Mouse (Mus musculus) intestine, embryonic 15.5 days (tissue): ENCODE data around the gene Ippk. TPM values are rescaled to one million over a fixed set of nuclear protein-coding genes. Genes with fewer than 3 reads are reported as not detected.

Experiments used
- ATAC-seq: fragments of 200-750 bp; cut with Nextera tagmentation; 2 replicates; pipeline ENCODE4 v1.8.0; 2017; ENCODE audit warnings: moderate TSS enrichment, moderate library complexity
- H3K27ac ChIP-seq: fragments of 300-500 bp; sonication (generic); 2 replicates; pipeline ENCODE4 v1.5.1; 2015; ENCODE audit warnings: mild to moderate bottlenecking, inconsistent platforms
- H3K27me3 ChIP-seq: fragments of 300-500 bp; sonication (generic); replicated peaks from 2 replicates; pipeline ENCODE4 v1.6.1; 2015; ENCODE audit warnings: inconsistent platforms
- H3K36me3 ChIP-seq: fragments of 300-500 bp; sonication (generic); 2 replicates; pipeline ENCODE4 v1.6.1; 2015; ENCODE audit warnings: inconsistent platforms
- H3K4me1 ChIP-seq: fragments of 300-500 bp; sonication (generic); replicated peaks from 2 replicates; pipeline ENCODE4 v1.6.1; 2015; ENCODE audit warnings: inconsistent platforms
- H3K4me2 ChIP-seq: fragments of 300-500 bp; sonication (generic); replicated peaks from 2 replicates; pipeline ENCODE4 v1.6.1; 2015; ENCODE audit warnings: mild to moderate bottlenecking, inconsistent platforms
- H3K4me3 ChIP-seq: fragments of 300-500 bp; sonication (generic); replicated peaks from 2 replicates; pipeline ENCODE4 v1.5.1; 2015; ENCODE audit warnings: inconsistent platforms
- H3K9ac ChIP-seq: fragments of 300-500 bp; sonication (generic); 2 replicates; pipeline ENCODE4 v1.6.1; 2015; ENCODE audit warnings: inconsistent platforms
- H3K9me3 ChIP-seq: fragments of 300-500 bp; sonication (generic); 2 replicates; pipeline ENCODE4 v1.6.1; 2016; ENCODE audit warnings: inconsistent platforms
- WGBS: fragments of 180-500 bp; shearing (Covaris S2); methylation state at CpG from one replicate; pipeline ENCODE4 v1.1.7; 2015; 5-methylcytosine and 5-hydroxymethylcytosine counted together
- polyA plus RNA-seq: library from polyadenylated mRNA; unstranded; fragments of >200 nt; fragmentation: Nextera tagmentation; extraction: Ambion mirVana; gene quantifications from 2 replicates; pipeline ENCODE4 v1.2.1, GENCODE M21; 2015

Gene Ippk
- polyA plus RNA-seq, 1 experiment from 2014 or later, result 19.1 TPM

DNA sequence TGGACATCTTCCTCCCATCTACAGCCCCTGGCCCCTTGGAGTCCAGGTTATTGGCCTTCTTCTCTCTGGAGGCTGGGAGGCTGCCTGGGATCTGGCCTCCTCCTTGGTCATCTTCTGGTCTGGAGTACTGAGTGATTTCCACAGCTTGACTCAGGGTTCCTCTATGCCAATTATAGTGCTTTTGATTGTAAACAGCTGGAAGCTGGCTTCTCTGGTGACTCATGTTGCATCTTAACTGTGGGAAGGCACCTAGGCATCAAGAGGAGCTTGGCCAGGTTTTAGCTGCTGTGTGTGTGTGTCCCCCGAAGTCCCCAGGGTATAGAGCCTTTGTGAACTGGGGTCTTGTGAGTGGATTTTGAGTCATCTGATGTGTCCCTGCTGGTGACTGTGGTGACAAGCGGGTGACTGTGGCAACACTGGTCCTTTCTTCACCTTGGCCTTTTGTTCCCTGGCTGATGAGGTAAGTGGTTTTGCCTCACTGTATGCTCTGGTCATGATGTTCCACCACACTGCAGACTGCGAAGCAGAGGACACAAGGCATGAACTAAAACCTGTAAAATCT, 26.1 kb upstream of the Ippk start:
- Histone ChIP-seq H3K27me3 (no peaks in the 10 kb centered on the region), H3K36me3 (no peaks in the 10 kb centered on the region), H3K9ac (no peak overlapping the region), H3K4me2 (no peak overlapping the region), H3K4me1 (0 out of 2 replicates have a peak, but pooled peaks cover 2% of the 10 kb centered on the region), H3K4me3 (no peak overlapping the region), H3K9me3 (no peaks in the 10 kb centered on the region), H3K27ac (no peak overlapping the region)
- WGBS, result 95% methylated on average over 3 of the region's 3 CpGs
- no peak for ATAC-seq

DNA sequence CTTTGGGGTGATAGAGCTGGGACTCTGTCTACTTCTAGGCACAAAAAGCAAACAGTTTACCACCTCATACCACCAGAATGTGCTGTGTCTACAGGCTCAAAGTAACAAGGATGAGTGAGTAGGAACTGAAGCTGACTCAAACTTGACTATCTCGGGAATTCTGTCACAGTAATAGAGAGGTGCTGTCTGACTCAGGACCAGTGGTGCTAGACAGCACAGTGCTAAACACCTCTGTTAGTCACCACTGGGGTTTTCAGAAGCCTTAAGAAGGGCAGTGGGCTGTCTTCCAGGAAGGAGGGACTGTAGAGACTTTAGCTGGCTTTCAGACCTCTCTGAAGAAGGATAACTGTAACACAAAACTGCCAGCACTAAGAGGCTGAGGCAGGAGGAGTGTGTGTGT, 24.3 kb upstream of the Ippk start:
- 74% methylated on average over 1 of the region's 1 CpGs for WGBS
- Histone ChIP-seq H3K9ac (no peak overlapping the region), H3K27ac (no peak overlapping the region), H3K27me3 (no peaks in the 10 kb centered on the region), H3K36me3 (no peaks in the 10 kb centered on the region), H3K4me1 (0 out of 2 replicates have a peak, but pooled peaks cover 2% of the 10 kb centered on the region), H3K9me3 (no peaks in the 10 kb centered on the region), H3K4me2 (no peak overlapping the region), H3K4me3 (no peak overlapping the region)
- no peak for ATAC-seq

DNA sequence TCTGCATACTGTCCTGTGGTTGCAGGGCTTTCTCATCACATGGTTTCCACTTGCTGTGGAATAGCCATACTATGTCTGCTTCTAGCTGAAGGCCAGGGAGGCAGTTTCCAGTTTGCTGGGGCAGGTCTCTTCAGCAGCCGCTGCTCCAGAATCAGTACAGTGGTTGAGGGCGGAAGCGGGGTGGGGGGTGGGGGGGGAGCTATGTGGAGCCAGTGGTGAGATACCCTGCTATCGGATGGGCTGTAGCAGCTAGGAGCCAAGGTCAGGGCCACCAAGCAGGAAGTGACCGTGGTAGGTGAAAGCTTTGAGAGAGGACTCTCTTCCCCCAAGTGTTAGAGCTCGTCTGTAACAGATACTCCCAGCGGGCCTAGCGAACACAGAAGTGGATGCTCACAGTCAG, 22.9 kb upstream of the Ippk start:
- WGBS, result 80% methylated on average over 8 of the region's 8 CpGs
- H3K27ac ChIP-seq, result no peak overlapping the region
- 0 out of 2 replicates have a peak, but pooled peaks cover 2% of the 10 kb centered on the region for H3K4me1 ChIP-seq
- no peaks in the 10 kb centered on the region for H3K27me3 ChIP-seq
- H3K9me3 ChIP-seq, result no peaks in the 10 kb centered on the region
- no peak for ATAC-seq
- H3K4me3 ChIP-seq, result no peak overlapping the region
- no peak overlapping the region for H3K4me2 ChIP-seq
- H3K9ac ChIP-seq, result no peak overlapping the region
- H3K36me3 ChIP-seq, result no peaks in the 10 kb centered on the region

DNA sequence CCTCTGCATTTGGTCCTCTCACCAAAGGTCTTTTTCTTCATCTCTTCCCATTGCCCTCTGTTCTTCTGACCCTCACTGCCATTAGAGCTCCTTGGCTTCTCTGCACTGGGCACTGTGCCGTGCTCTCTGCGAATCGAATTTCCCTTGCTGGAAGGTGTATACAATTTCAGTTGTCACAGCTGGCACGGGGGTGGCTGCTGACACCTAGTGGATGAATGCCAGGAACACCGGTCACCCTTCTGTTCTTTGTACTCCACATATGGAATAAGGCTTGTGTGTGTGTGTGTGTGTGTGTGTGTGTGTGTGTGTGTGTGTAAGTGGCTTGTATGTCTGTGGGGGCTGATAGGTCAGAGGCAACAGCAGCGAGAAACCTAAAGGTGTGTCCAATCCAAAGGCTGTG, 20.9 kb upstream of the Ippk start:
- no peaks in the 10 kb centered on the region for H3K4me1 ChIP-seq
- H3K27ac ChIP-seq, result no peak overlapping the region
- H3K27me3 ChIP-seq, result no peaks in the 10 kb centered on the region
- no peak for ATAC-seq
- no peaks in the 10 kb centered on the region for H3K36me3 ChIP-seq
- H3K4me2 ChIP-seq, result no peak overlapping the region
- H3K4me3 ChIP-seq, result no peak overlapping the region
- 45% methylated on average over 6 of the region's 6 CpGs for WGBS
- H3K9me3 ChIP-seq, result no peaks in the 10 kb centered on the region
- no peak overlapping the region for H3K9ac ChIP-seq

DNA sequence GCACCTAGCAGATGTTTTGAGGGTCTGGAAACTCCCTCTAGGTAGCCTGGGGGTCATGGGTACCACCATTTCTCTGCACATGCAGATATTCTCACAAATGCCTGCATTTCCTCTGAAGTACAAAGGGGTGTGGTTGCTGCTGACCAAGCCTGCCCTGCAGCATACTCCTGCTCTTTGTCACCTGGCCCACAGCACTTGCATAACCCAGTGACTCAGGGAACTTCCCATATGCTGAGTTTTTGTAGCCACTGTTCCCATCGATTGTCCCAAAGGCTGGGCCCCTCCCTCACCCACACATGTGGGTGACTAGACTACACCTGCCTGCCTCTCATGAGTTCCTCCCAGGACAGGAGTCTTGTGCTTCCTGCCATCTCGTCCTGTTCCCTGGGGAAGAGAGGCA, 18.4 kb upstream of the Ippk start:
- Histone ChIP-seq H3K4me3 (no peak overlapping the region), H3K9me3 (no peaks in the 10 kb centered on the region), H3K4me2 (no peak overlapping the region), H3K36me3 (no peaks in the 10 kb centered on the region), H3K27ac (no peak overlapping the region), H3K9ac (no peak overlapping the region), H3K27me3 (no peaks in the 10 kb centered on the region), H3K4me1 (no peaks in the 10 kb centered on the region)
- peak; percentile 91 for ATAC-seq
- 58% methylated on average over 2 of the region's 2 CpGs for WGBS

DNA sequence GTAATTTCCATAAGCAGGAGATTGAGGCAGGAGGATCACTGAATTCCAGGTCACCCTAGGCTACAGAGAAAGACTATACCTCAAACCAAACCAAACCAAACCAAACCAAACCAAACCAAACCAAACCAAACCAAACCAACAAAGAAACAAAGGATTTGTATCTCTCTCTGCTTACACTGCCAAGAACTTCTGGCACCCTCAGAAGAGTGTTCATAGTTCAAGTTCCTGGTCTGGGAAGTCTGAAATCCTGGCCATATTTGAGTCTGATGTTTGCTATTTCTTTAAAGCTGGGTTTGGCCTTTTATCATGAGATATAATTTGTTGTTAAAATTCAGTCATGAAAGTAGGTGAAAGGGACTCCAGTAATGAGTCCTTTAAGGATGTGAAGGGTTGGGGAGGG, 13.3 kb upstream of the Ippk start:
- Histone ChIP-seq H3K4me3 (no peak overlapping the region), H3K36me3 (no peaks in the 10 kb centered on the region), H3K4me1 (no peaks in the 10 kb centered on the region), H3K4me2 (no peak overlapping the region), H3K9ac (no peak overlapping the region), H3K27ac (no peak overlapping the region), H3K9me3 (no peaks in the 10 kb centered on the region), H3K27me3 (no peaks in the 10 kb centered on the region)
- no peak for ATAC-seq

DNA sequence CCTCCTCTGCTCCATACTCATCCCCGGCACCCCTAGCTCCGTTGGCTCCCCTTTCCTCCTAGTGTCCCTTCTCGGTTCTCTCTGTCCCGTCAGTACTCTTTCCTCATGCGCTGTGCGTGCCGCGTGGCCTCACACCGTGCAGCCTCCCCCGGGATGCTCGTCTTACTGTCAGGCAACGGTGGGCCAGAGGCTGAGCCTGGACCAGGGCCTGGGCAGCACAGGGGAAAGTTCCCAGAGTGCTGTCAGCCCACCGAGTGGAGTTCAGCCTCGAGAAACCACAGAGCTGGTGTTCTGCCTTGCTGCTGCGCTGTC, 513 bp downstream of the Ippk start:
- Histone ChIP-seq H3K4me2 (peak overlapping the region; percentile 83), H3K4me1 (peaks cover 17% of the 10 kb centered on the region), H3K9ac (peak overlapping the region; percentile 63), H3K27me3 (no peaks in the 10 kb centered on the region), H3K4me3 (peak overlapping the region; percentile 74), H3K36me3 (no peaks in the 10 kb centered on the region), H3K9me3 (no peaks in the 10 kb centered on the region), H3K27ac (peak overlapping the region; percentile 80)
- under 1% methylated on average over 15 of the region's 15 CpGs for WGBS
- ATAC-seq, result peak; percentile 50

DNA sequence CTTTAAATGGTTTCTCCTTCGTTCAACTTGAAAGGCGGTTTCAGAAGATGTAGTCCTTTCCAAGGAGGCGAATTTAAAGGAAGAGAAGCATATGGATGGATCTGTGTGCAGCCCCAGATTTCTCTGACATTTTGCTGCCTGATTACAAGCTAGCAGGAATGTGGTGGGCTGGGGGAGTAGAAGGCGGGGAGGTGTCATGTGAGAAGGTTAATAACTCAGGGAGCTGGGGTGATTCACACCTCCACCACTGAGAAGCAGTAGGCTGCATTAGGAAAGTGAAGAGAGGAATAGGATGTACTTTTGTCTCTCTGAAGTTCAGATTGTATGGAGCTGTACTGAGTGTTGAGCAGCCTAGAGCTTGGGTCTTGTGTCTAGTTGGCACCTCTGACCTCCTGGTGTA, 910 bp downstream of the Ippk start:
- Histone ChIP-seq H3K4me3 (peak overlapping the region; percentile 74), H3K27me3 (no peaks in the 10 kb centered on the region), H3K36me3 (no peaks in the 10 kb centered on the region), H3K4me1 (peaks cover 17% of the 10 kb centered on the region), H3K27ac (no peak overlapping the region), H3K9ac (peak overlapping the region; percentile 63), H3K9me3 (no peaks in the 10 kb centered on the region), H3K4me2 (peak overlapping the region; percentile 83)
- no peak for ATAC-seq
- 16% methylated on average over 4 of the region's 4 CpGs for WGBS

DNA sequence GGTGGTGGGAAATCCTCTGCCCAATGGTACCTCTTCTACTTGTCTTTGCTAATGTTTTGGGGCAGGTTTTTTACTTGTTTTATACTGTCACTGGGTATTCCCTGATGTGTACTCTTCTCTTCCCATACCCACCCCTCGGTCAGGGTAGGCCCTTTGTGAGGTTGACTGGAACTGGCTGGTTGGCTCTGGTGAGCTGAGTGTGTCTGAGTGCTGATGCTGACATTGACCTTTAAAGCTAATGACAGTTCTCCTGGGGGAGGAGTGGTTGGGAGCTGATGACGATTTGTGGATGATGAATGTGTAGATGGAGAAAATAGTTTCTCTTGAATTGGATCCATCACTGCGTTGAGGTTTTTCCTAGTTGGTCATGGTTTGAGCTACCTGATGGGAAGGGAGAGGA, 5.7 kb downstream of the Ippk start:
- Histone ChIP-seq H3K9me3 (no peaks in the 10 kb centered on the region), H3K4me3 (no peak overlapping the region), H3K27ac (no peak overlapping the region), H3K4me2 (no peak overlapping the region), H3K27me3 (no peaks in the 10 kb centered on the region), H3K4me1 (peaks cover 21% of the 10 kb centered on the region), H3K9ac (no peak overlapping the region), H3K36me3 (0 out of 2 replicates have a peak, but pooled peaks cover 3% of the 10 kb centered on the region)
- 88% methylated on average over 3 of the region's 3 CpGs for WGBS
- no peak for ATAC-seq

DNA sequence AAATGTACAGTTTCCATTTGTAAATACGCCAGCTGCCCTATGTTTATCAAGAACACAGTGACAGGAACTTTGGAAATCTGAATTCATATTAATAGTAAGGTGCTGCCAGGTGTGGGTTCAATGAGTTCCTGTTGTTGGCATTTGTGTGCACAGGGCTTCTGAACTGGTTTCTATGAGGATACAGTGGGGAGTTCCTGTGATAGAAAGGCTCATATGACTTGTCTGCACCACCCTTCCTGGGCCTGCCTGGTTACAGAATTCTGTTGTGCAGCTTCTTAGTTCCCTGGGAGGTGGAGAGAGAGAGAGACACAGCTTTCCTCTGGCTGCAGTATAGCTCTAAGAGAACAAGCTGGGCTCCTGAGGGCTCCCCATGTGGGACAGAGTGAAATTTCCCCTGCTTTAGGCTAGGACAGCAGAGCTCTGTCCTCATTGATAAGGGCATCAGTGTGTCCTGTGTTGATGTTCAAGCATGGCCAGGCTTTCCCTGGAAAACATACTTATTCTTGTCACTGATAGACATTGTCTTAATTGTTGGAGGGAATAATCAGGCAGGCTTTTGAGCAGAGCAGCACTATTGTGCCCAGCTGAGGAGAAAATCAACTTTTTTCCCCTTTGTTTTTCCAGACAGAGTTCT, 7.1 kb downstream of the Ippk start:
- WGBS, result 89% methylated on average over 1 of the region's 1 CpGs

DNA sequence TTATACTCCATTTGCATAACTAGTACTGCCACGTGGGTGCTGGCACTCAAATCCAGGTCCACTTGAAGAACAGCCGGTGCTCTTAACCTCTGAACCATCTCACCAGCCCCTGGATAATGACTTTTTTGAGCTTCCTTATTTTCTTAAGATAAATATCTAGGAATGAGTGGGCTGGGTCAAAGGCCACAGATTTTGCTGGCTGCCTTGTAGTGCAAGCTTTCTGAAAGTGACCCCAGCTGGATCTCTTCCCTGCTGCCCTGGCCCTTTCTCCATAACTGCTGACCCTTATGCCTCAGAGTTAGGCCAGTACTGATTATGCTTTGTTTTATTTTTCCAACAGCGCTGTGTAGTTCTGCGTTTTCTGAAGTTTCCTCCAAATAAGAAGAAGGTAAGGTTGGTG, 9.5 kb downstream of the Ippk start:
- WGBS, result 59% methylated on average over 4 of the region's 4 CpGs
- ATAC-seq, result peak; percentile 23; the same call in 1 of the 2 replicates

More for the DNA sequence above, 7.1 kb downstream of the Ippk start:
- no peak overlapping the region for H3K27ac ChIP-seq
- no peak overlapping the region for H3K9ac ChIP-seq
- no peak for ATAC-seq
- H3K4me1 ChIP-seq, result peaks cover 7% of the 10 kb centered on the region
- H3K36me3 ChIP-seq, result 0 out of 2 replicates have a peak, but pooled peaks cover 6% of the 10 kb centered on the region
- no peak overlapping the region for H3K4me3 ChIP-seq
- H3K27me3 ChIP-seq, result no peaks in the 10 kb centered on the region
- H3K9me3 ChIP-seq, result no peaks in the 10 kb centered on the region
- H3K4me2 ChIP-seq, result no peak overlapping the region

DNA sequence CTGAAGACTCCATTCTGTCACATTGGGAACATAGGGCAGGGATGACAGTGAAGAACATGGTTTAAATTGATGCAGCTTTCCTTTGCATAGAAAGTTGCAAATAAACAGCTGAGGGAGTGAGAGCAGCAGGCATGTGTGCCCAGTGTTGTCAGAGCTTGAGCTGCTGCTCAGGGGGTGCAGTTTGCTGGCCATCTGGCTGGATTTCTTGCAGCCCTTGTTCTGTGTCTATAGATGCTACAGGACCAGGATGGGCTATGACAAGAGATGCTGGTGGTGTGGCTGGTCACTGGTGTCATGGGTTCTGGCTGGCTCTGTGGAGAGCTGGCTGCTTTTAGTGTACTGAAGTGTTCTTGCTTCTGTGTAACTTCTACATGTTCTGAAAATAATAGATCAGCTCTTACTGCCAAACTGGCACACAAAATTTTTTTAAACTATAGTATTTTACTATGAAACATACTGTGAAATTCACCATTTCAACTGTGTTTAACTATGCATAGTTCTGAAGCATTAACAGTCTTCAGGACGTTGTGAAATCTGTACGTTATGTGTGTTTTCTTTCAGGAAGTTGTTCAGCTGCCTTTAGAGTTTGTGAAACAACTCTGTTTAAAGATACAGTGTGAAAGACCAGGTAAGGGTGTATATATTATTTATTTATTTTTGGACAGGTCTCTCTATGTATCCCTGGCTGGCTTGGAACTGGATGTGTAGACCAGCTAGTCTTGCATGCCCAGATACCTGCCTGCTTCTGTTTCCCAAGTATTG, 12.4 kb downstream of the Ippk start:
- Histone ChIP-seq H3K4me1 (peaks cover 7% of the 10 kb centered on the region), H3K4me3 (no peak overlapping the region), H3K9ac (no peak overlapping the region), H3K27ac (no peak overlapping the region), H3K4me2 (no peak overlapping the region), H3K27me3 (no peaks in the 10 kb centered on the region), H3K36me3 (peaks cover 14% of the 10 kb centered on the region; the same call in 1 of the 2 replicates), H3K9me3 (no peaks in the 10 kb centered on the region)
- no peak for ATAC-seq
- 91% methylated on average over 2 of the region's 2 CpGs for WGBS

More for the DNA sequence above, 9.5 kb downstream of the Ippk start:
- Histone ChIP-seq H3K9ac (no peak overlapping the region), H3K36me3 (0 out of 2 replicates have a peak, but pooled peaks cover 10% of the 10 kb centered on the region), H3K27me3 (no peaks in the 10 kb centered on the region), H3K4me2 (no peak overlapping the region), H3K9me3 (no peaks in the 10 kb centered on the region), H3K4me3 (no peak overlapping the region), H3K4me1 (peaks cover 7% of the 10 kb centered on the region), H3K27ac (no peak overlapping the region)
